Mouse (Mus musculus) G1E (cell line): ENCODE measurements around the gene Hist2h3c1. TPM values are rescaled to one million over a fixed set of nuclear protein-coding genes. Genes with fewer than 3 reads are reported as not detected.
"Not testable (repeated sequence)": the region's sequence is repeated elsewhere in the genome, so short reads cannot be mapped to it uniquely, and the experiment has no call there.

ENCODE experiments used
- ATAC-seq: 2 replicates; pipeline ENCODE4 v1.8.0; 2016; ENCODE audit warnings: mild to moderate bottlenecking; ENCODE audit not compliant: insufficient number of reproducible peaks, poor library complexity, low FRiP score, severe bottlenecking; ENCODE audit errors: extremely low read depth
- DNase-seq: peaks from one replicate; pipeline ENCODE4 v3.0.0; 2012; ENCODE audit warnings: low spot score
- H3K27me3 ChIP-seq: 2 replicates; pipeline ENCODE4 v1.6.1; 2012; ENCODE audit warnings: mild to moderate bottlenecking, low read length, inconsistent platforms; ENCODE audit not compliant: insufficient read depth
- H3K36me3 ChIP-seq: replicated peaks from 2 replicates; pipeline ENCODE3; 2012; ENCODE audit warnings: mild to moderate bottlenecking, inconsistent platforms
- H3K4me1 ChIP-seq: 2 replicates; pipeline ENCODE4 v1.6.1; 2012; ENCODE audit warnings: low read depth, low read length, inconsistent platforms, mixed read lengths; ENCODE audit not compliant: insufficient read depth
- H3K4me3 ChIP-seq: 2 replicates; pipeline ENCODE4 v1.5.1; 2012; ENCODE audit warnings: low read depth, mild to moderate bottlenecking, inconsistent platforms, low read length, moderate library complexity, mixed read lengths
- H3K9me3 ChIP-seq: replicated peaks from 2 replicates; pipeline ENCODE4 v1.6.1; 2012; ENCODE audit warnings: inconsistent platforms
- CTCF ChIP-seq: IDR thresholded peaks from 2 replicates; pipeline ENCODE4 v1.5.1; 2012; ENCODE audit warnings: low read depth, low read length, inconsistent platforms, mixed read lengths
- GATA1 ChIP-seq: IDR thresholded peaks from 2 replicates; pipeline ENCODE4 v1.6.1; 2012; ENCODE audit warnings: borderline replicate concordance, low read length, inconsistent platforms, mixed read lengths
- GATA2 ChIP-seq: IDR thresholded peaks from 2 replicates; pipeline ENCODE4 v1.6.1; 2012; ENCODE audit warnings: low read depth, low read length, inconsistent platforms, borderline replicate concordance
- POLR2AphosphoS5 ChIP-seq: IDR thresholded peaks from 2 replicates; pipeline ENCODE4 v1.6.1; 2012; ENCODE audit warnings: low read depth, low read length, inconsistent platforms; ENCODE audit not compliant: insufficient replicate concordance
- TAL1 ChIP-seq: conservative IDR thresholded peaks from 2 replicates; pipeline ENCODE4 v1.6.1; 2012; ENCODE audit warnings: low read depth, low read length, inconsistent platforms, mixed read lengths
- polyA plus RNA-seq: library from polyadenylated mRNA; stranded (reverse); fragments of >175 nt; gene quantifications from 2 replicates; pipeline ENCODE4 v1.2.3, GENCODE M21; 2012
- total RNA-seq, 2 experiments: library from RNA; stranded (forward) in 1 of 2; stranded (reverse) in 1 of 2; fragments of 200-1000 nt in 1 of 2; fragments of >200 nt in 1 of 2; fragmentation: Nextera tagmentation in 1 of 2; gene quantifications; 2 replicates each; pipeline ENCODE4 v1.2.3; 2014 to 2017

Hist2h3c1 gene
- total and polyA plus RNA-seq, 3 experiments: 9.1 to 42.6 TPM; not detected in 1

- Histone ChIP-seq H3K36me3 (no peaks in the 10 kb centered on the region), H3K9me3 (peaks cover 4% of the 10 kb centered on the region; the same call in 1 of the 2 replicates), H3K4me1 (peaks cover 10% of the 10 kb centered on the region), H3K27me3 (peaks cover 12% of the 10 kb centered on the region), H3K4me3 (no peak overlapping the region)
- ATAC-seq: no peak
- no peak for TF ChIP-seq GATA2
- TF ChIP-seq CTCF: no peak
- TF ChIP-seq TAL1: no peak
- no peak for TF ChIP-seq GATA1
- no peak for TF ChIP-seq POLR2AphosphoS5
- DNase-seq: no peak
Observed at GRCm38 (mm10) chr3:96289201-96289600, 42.7 kb downstream of the Hist2h3c1 start.

- ATAC-seq, H3K27me3 ChIP-seq, H3K4me1 ChIP-seq, H3K36me3 ChIP-seq, H3K9me3 ChIP-seq, H3K4me3 ChIP-seq, DNase-seq: not testable (repeated sequence)
Observed at GRCm38 (mm10) chr3:96290727-96291126, 44.2 kb downstream of the Hist2h3c1 start.

- Histone ChIP-seq H3K36me3 (no peaks in the 10 kb centered on the region), H3K4me3 (no peak overlapping the region)
- no peak for ATAC-seq
Observed at GRCm38 (mm10) chr3:96292641-96293040, 46.2 kb downstream of the Hist2h3c1 start.

GRCm38 (mm10) chr3:96293368-96293767 is 46.9 kb downstream of the Hist2h3c1 start:
- Histone ChIP-seq H3K9me3 (no peaks in the 10 kb centered on the region), H3K4me1 (peaks cover 10% of the 10 kb centered on the region), H3K4me3 (no peak overlapping the region), H3K36me3 (no peaks in the 10 kb centered on the region), H3K27me3 (peaks cover 9% of the 10 kb centered on the region; the same call in 1 of the 2 replicates)
- ATAC-seq (no peak), DNase-seq (no peak)
- TF ChIP-seq GATA2 (no peak), GATA1 (no peak), POLR2AphosphoS5 (no peak), CTCF (no peak), TAL1 (no peak)

More at GRCm38 (mm10) chr3:96292641-96293040, 46.2 kb downstream of the Hist2h3c1 start:
- Histone ChIP-seq H3K27me3 (peaks cover 9% of the 10 kb centered on the region; the same call in 1 of the 2 replicates), H3K9me3 (no peaks in the 10 kb centered on the region), H3K4me1 (peaks cover 10% of the 10 kb centered on the region)
- no peak for DNase-seq
- TF ChIP-seq GATA2: no peak
- TF ChIP-seq POLR2AphosphoS5: no peak
- no peak for TF ChIP-seq TAL1
- TF ChIP-seq CTCF: no peak
- no peak for TF ChIP-seq GATA1

GRCm38 (mm10) chr3:96293787-96294186 is 47.3 kb downstream of the Hist2h3c1 start, which contains the start of gene Fcgr1:
Fcgr1 (minus strand) TSS chr3:96293969.
- no peak for DNase-seq

More at GRCm38 (mm10) chr3:96293787-96294186, 47.3 kb downstream of the Hist2h3c1 start, which contains the start of gene Fcgr1:
- peak; percentile 57 for ATAC-seq
- Histone ChIP-seq H3K9me3 (no peaks in the 10 kb centered on the region), H3K4me3 (no peak within 1 kb of the TSS), H3K4me1 (peaks cover 10% of the 10 kb centered on the region), H3K36me3 (no peaks in the 10 kb centered on the region), H3K27me3 (peaks cover 9% of the 10 kb centered on the region; the same call in 1 of the 2 replicates)
- TF ChIP-seq POLR2AphosphoS5: no peak
- no peak for TF ChIP-seq GATA1
- no peak for TF ChIP-seq GATA2
- no peak for TF ChIP-seq TAL1
- TF ChIP-seq CTCF: no peak

Other genes starting within 250 kb of the Hist2h3c1 start
- 19.8 and 28.7 TPM in 2 replicates for gene Vps45, start 188.2 kb upstream of the Hist2h3c1 start, total RNA-seq (2014; fragmentation: Nextera tagmentation)
- 16.1 and 21.4 TPM in 2 replicates for gene Vps45, start 188.2 kb upstream of the Hist2h3c1 start, total RNA-seq (2017)
- 6.1 and 6.7 TPM in 2 replicates for gene Vps45, start 188.2 kb upstream of the Hist2h3c1 start, polyA plus RNA-seq
- 10.1 and 17.4 TPM in 2 replicates for gene Otud7b, start 142.2 kb upstream of the Hist2h3c1 start, total RNA-seq (2014; fragmentation: Nextera tagmentation)
- gene Otud7b, start 142.2 kb upstream of the Hist2h3c1 start, total RNA-seq (2017): 21.7 and 22.1 TPM in 2 replicates
- 11.3 and 11.8 TPM in 2 replicates for gene Otud7b, start 142.2 kb upstream of the Hist2h3c1 start, polyA plus RNA-seq
- gene Mtmr11, start 84.7 kb upstream of the Hist2h3c1 start, total RNA-seq (2014; fragmentation: Nextera tagmentation): 5.7 TPM in 1 of 2 replicates, not detected in the other
- gene Mtmr11, start 84.7 kb upstream of the Hist2h3c1 start, total RNA-seq (2017): 2.7 and 3.5 TPM in 2 replicates
- not detected in 2 replicates for gene Mtmr11, start 84.7 kb upstream of the Hist2h3c1 start, polyA plus RNA-seq
- 138 and 179 TPM in 2 replicates for gene Sf3b4, start 74.4 kb upstream of the Hist2h3c1 start, total RNA-seq (2014; fragmentation: Nextera tagmentation)
- gene Sf3b4, start 74.4 kb upstream of the Hist2h3c1 start, total RNA-seq (2017): 24.8 and 29.3 TPM in 2 replicates
- 724 and 955 TPM in 2 replicates for gene Sf3b4, start 74.4 kb upstream of the Hist2h3c1 start, polyA plus RNA-seq
- 0.45 TPM in 1 of 2 replicates, not detected in the other for gene Sv2a, start 65.5 kb upstream of the Hist2h3c1 start, total RNA-seq (2014; fragmentation: Nextera tagmentation)
- gene Sv2a, start 65.5 kb upstream of the Hist2h3c1 start, total RNA-seq (2017): 0.11 and 0.23 TPM in 2 replicates
- gene Sv2a, start 65.5 kb upstream of the Hist2h3c1 start, polyA plus RNA-seq: 0.07 and 0.12 TPM in 2 replicates
- gene Bola1, start 27.0 kb upstream of the Hist2h3c1 start, total RNA-seq (2014; fragmentation: Nextera tagmentation): 19.6 and 19.8 TPM in 2 replicates
- 48.2 and 60.6 TPM in 2 replicates for gene Bola1, start 27.0 kb upstream of the Hist2h3c1 start, total RNA-seq (2017)
- gene Bola1, start 27.0 kb upstream of the Hist2h3c1 start, polyA plus RNA-seq: 115 and 144 TPM in 2 replicates
- 38.7 and 50.5 TPM in 2 replicates for gene Hist2h2ab, start 26.8 kb upstream of the Hist2h3c1 start, total RNA-seq (2014; fragmentation: Nextera tagmentation)
- gene Hist2h2ab, start 26.8 kb upstream of the Hist2h3c1 start, total RNA-seq (2017): 435 and 467 TPM in 2 replicates
- gene Hist2h2ab, start 26.8 kb upstream of the Hist2h3c1 start, polyA plus RNA-seq: 0.14 and 1.2 TPM in 2 replicates
- gene Hist2h2ac, start 25.8 kb upstream of the Hist2h3c1 start, total RNA-seq (2014; fragmentation: Nextera tagmentation): 34.2 and 45.7 TPM in 2 replicates
- gene Hist2h2ac, start 25.8 kb upstream of the Hist2h3c1 start, total RNA-seq (2017): 928 and 1,027 TPM in 2 replicates
- 2.6 and 10.9 TPM in 2 replicates for gene Hist2h2ac, start 25.8 kb upstream of the Hist2h3c1 start, polyA plus RNA-seq
- 2.7 and 4.9 TPM in 2 replicates for gene Hist2h2be, start 25.6 kb upstream of the Hist2h3c1 start, total RNA-seq (2014; fragmentation: Nextera tagmentation)
- 2.5 TPM in 2 replicates for gene Hist2h2be, start 25.6 kb upstream of the Hist2h3c1 start, total RNA-seq (2017)
- 0.24 and 0.33 TPM in 2 replicates for gene Hist2h2be, start 25.6 kb upstream of the Hist2h3c1 start, polyA plus RNA-seq
- 847 and 1,420 TPM in 2 replicates for gene Hist2h3c2, start 7.6 kb upstream of the Hist2h3c1 start, total RNA-seq (2014; fragmentation: Nextera tagmentation)
- gene Hist2h3c2, start 7.6 kb upstream of the Hist2h3c1 start, total RNA-seq (2017): 558 and 938 TPM in 2 replicates
- gene Hist2h3c2, start 7.6 kb upstream of the Hist2h3c1 start, polyA plus RNA-seq: 27.5 and 91.2 TPM in 2 replicates
- gene Hist2h2aa2, start 6.4 kb upstream of the Hist2h3c1 start, total RNA-seq (2014; fragmentation: Nextera tagmentation): 830 and 1,341 TPM in 2 replicates
- 2,156 and 4,637 TPM in 2 replicates for gene Hist2h2aa2, start 6.4 kb upstream of the Hist2h3c1 start, total RNA-seq (2017)
- gene Hist2h2aa2, start 6.4 kb upstream of the Hist2h3c1 start, polyA plus RNA-seq: 39.6 and 169 TPM in 2 replicates
- 124 and 563 TPM in 2 replicates for gene Hist2h2aa1, start 1.2 kb upstream of the Hist2h3c1 start, total RNA-seq (2014; fragmentation: Nextera tagmentation)
- 3,915 and 5,191 TPM in 2 replicates for gene Hist2h2aa1, start 1.2 kb upstream of the Hist2h3c1 start, total RNA-seq (2017)
- 0.79 and 7.3 TPM in 2 replicates for gene Hist2h2aa1, start 1.2 kb upstream of the Hist2h3c1 start, polyA plus RNA-seq
- gene Hist2h4, start 16.6 kb downstream of the Hist2h3c1 start, total RNA-seq (2014; fragmentation: Nextera tagmentation): 490 and 543 TPM in 2 replicates
- 66.6 and 93.8 TPM in 2 replicates for gene Hist2h4, start 16.6 kb downstream of the Hist2h3c1 start, total RNA-seq (2017)
- 1.8 and 9.3 TPM in 2 replicates for gene Hist2h4, start 16.6 kb downstream of the Hist2h3c1 start, polyA plus RNA-seq
- gene Hist2h3b, start 22.0 kb downstream of the Hist2h3c1 start, total RNA-seq (2014; fragmentation: Nextera tagmentation): 2,573 and 2,582 TPM in 2 replicates
- gene Hist2h3b, start 22.0 kb downstream of the Hist2h3c1 start, total RNA-seq (2017): 465 and 1,341 TPM in 2 replicates
- 16.2 and 95.7 TPM in 2 replicates for gene Hist2h3b, start 22.0 kb downstream of the Hist2h3c1 start, polyA plus RNA-seq
- gene Hist2h2bb, start 23.1 kb downstream of the Hist2h3c1 start, total RNA-seq (2014; fragmentation: Nextera tagmentation): 2,071 and 2,480 TPM in 2 replicates
- 8,098 and 8,372 TPM in 2 replicates for gene Hist2h2bb, start 23.1 kb downstream of the Hist2h3c1 start, total RNA-seq (2017)
- gene Hist2h2bb, start 23.1 kb downstream of the Hist2h3c1 start, polyA plus RNA-seq: 0.29 and 0.75 TPM in 2 replicates
- 0.53 TPM in 1 of 2 replicates, not detected in the other for gene Fcgr1, start 47.3 kb downstream of the Hist2h3c1 start, total RNA-seq (2014; fragmentation: Nextera tagmentation)
- 0.12 and 0.16 TPM in 2 replicates for gene Fcgr1, start 47.3 kb downstream of the Hist2h3c1 start, total RNA-seq (2017)
- gene Fcgr1, start 47.3 kb downstream of the Hist2h3c1 start, polyA plus RNA-seq: not detected in 2 replicates
- gene BC107364, start 205.6 kb downstream of the Hist2h3c1 start, total RNA-seq (2014; fragmentation: Nextera tagmentation): not detected in 2 replicates
- gene BC107364, start 205.6 kb downstream of the Hist2h3c1 start, total RNA-seq (2017): 0.27 TPM in 1 of 2 replicates, not detected in the other
- gene BC107364, start 205.6 kb downstream of the Hist2h3c1 start, polyA plus RNA-seq: not detected in 2 replicates